Mouse (Mus musculus) intestine, embryonic 14.5 days (tissue): ENCODE results near the gene Gm4201. TPM values are rescaled to one million over a fixed set of nuclear protein-coding genes. Genes with fewer than 3 reads are reported as not detected.
"Not testable (repeated sequence)": the region's sequence is repeated elsewhere in the genome, so short reads cannot be mapped to it uniquely, and the experiment has no call there.

Experiments used
- ATAC-seq: fragments of 200-750 bp; cut with Nextera tagmentation; replicated peaks from 2 replicates; pipeline ENCODE4 v1.8.0; 2017; ENCODE audit warnings: low read depth, moderate number of reproducible peaks, moderate TSS enrichment, moderate library complexity; ENCODE audit not compliant: low FRiP score, low TSS enrichment
- DNase-seq: peaks from one replicate; pipeline ENCODE4 v3.0.0-alpha.2; 2018; ENCODE audit warnings: low spot score
- H3K27ac ChIP-seq: fragments of 300-500 bp; sonication (generic); 2 replicates; pipeline ENCODE4 v1.5.1; 2014; ENCODE audit warnings: low read depth, mild to moderate bottlenecking, control low read depth
- H3K27me3 ChIP-seq: fragments of 300-500 bp; sonication (generic); replicated peaks from 2 replicates; pipeline ENCODE4 v1.6.1; 2014; ENCODE audit warnings: low read length, control low read depth; ENCODE audit not compliant: control insufficient read depth, insufficient read depth
- H3K36me3 ChIP-seq: fragments of 300-500 bp; sonication (generic); 2 replicates; pipeline ENCODE4 v1.6.1; 2014; ENCODE audit warnings: low read length, control low read depth; ENCODE audit not compliant: control insufficient read depth, insufficient read depth
- H3K4me1 ChIP-seq: fragments of 300-500 bp; sonication (generic); replicated peaks from 2 replicates; pipeline ENCODE4 v1.6.1; 2014; ENCODE audit warnings: low read length, control low read depth, mixed read lengths; ENCODE audit not compliant: control insufficient read depth, insufficient read depth
- H3K4me2 ChIP-seq: fragments of 300-500 bp; sonication (generic); 2 replicates; pipeline ENCODE4 v1.6.1; 2014; ENCODE audit warnings: low read length
- H3K4me3 ChIP-seq: fragments of 300-500 bp; sonication (generic); 2 replicates; pipeline ENCODE4 v1.5.1; 2014; ENCODE audit warnings: low read depth, low read length, control low read depth, mixed read lengths
- H3K9ac ChIP-seq: fragments of 300-500 bp; sonication (generic); 2 replicates; pipeline ENCODE4 v1.6.1; 2014; ENCODE audit warnings: mild to moderate bottlenecking, low read length
- H3K9me3 ChIP-seq: fragments of 300-500 bp; sonication (generic); 2 replicates; pipeline ENCODE4 v1.6.1; 2016; ENCODE audit warnings: low read length, control low read depth; ENCODE audit not compliant: control insufficient read depth
- WGBS: fragments of 180-500 bp; shearing (Covaris S2); extraction: QIAGEN DNeasy Blood & Tissue Kit; methylation state at CpG from one replicate; pipeline ENCODE4 v1.1.7; 2014; 5-methylcytosine and 5-hydroxymethylcytosine counted together
- polyA plus RNA-seq: library from polyadenylated mRNA; unstranded; fragments of >200 nt; fragmentation: Nextera tagmentation; extraction: Ambion mirVana; gene quantifications from 2 replicates; pipeline ENCODE4 v1.2.1, GENCODE M21; 2014

Gm4201 gene
- not detected in 2 replicates for polyA plus RNA-seq

- not testable (repeated sequence) for H3K27me3 ChIP-seq, H3K9me3 ChIP-seq, H3K9ac ChIP-seq, H3K27ac ChIP-seq, H3K4me2 ChIP-seq, H3K4me3 ChIP-seq, H3K36me3 ChIP-seq, H3K4me1 ChIP-seq, ATAC-seq, DNase-seq
- no CpG with 5 or more reads among the region's 3 CpGs for WGBS
Measured at GRCm38 (mm10) chr7:22565243-22565642, at the start of gene Gm4201. TSS of gene Gm4201 (minus strand) at chr7:22565343.

GRCm38 (mm10) chr7:22588027-22588426 is 22.9 kb upstream of the Gm4201 start, which contains the start of gene Gm4565:
TSS of gene Gm4565 (minus strand) at chr7:22588127.
- H3K27ac ChIP-seq, H3K27me3 ChIP-seq, H3K4me3 ChIP-seq, H3K4me1 ChIP-seq, H3K9me3 ChIP-seq, ATAC-seq, DNase-seq, H3K36me3 ChIP-seq, H3K4me2 ChIP-seq, H3K9ac ChIP-seq: not testable (repeated sequence)
- 74% methylated on average over 2 of the region's 4 CpGs for WGBS

- H3K4me1 ChIP-seq, H3K4me3 ChIP-seq, H3K27me3 ChIP-seq, DNase-seq, H3K4me2 ChIP-seq, ATAC-seq, H3K36me3 ChIP-seq, H3K27ac ChIP-seq, H3K9ac ChIP-seq, H3K9me3 ChIP-seq: not testable (repeated sequence)
- no CpG with 5 or more reads among the region's 1 CpGs for WGBS
Measured at GRCm38 (mm10) chr7:22534787-22535186, 30.4 kb downstream of the Gm4201 start, which contains the start of gene Gm8677. TSS of gene Gm8677 (minus strand) at chr7:22534887.

GRCm38 (mm10) chr7:22522667-22523066 is 42.5 kb downstream of the Gm4201 start, which contains the start of gene Vmn1r152:
TSS of gene Vmn1r152 (plus strand) at chr7:22522967.
- H3K4me1 ChIP-seq, ATAC-seq, H3K27me3 ChIP-seq, H3K9ac ChIP-seq, H3K36me3 ChIP-seq, H3K27ac ChIP-seq, H3K4me3 ChIP-seq, H3K4me2 ChIP-seq, DNase-seq, H3K9me3 ChIP-seq: not testable (repeated sequence)
- WGBS, result no CpG with 5 or more reads among the region's 3 CpGs

Other genes with a start within 250 kb of the Gm4201 start
- gene Gm4187, start 235.6 kb downstream of the Gm4201 start, polyA plus RNA-seq, result not detected in 2 replicates
- not detected in 2 replicates for gene Gm8660, start 194.3 kb downstream of the Gm4201 start, polyA plus RNA-seq
- gene Vmn1r148, start 151.8 kb downstream of the Gm4201 start, polyA plus RNA-seq, result not detected in 2 replicates
- gene Vmn1r149, start 127.1 kb downstream of the Gm4201 start, polyA plus RNA-seq, result not detected in 2 replicates
- gene Gm10665, start 101.3 kb downstream of the Gm4201 start, polyA plus RNA-seq, result not detected in 2 replicates
- gene Vmn1r151, start 65.7 kb downstream of the Gm4201 start, polyA plus RNA-seq, result not detected in 2 replicates
- gene Vmn1r152, start 42.4 kb downstream of the Gm4201 start, polyA plus RNA-seq, result not detected in 2 replicates
- not detected in 2 replicates for gene Gm8677, start 30.5 kb downstream of the Gm4201 start, polyA plus RNA-seq
- not detected in 2 replicates for gene Gm4565, start 22.8 kb upstream of the Gm4201 start, polyA plus RNA-seq
- not detected in 2 replicates for gene Vmn1r155, start 92.7 kb upstream of the Gm4201 start, polyA plus RNA-seq
- gene Gm8693, start 127.0 kb upstream of the Gm4201 start, polyA plus RNA-seq, result not detected in 2 replicates
- not detected in 2 replicates for gene Gm4567, start 154.4 kb upstream of the Gm4201 start, polyA plus RNA-seq
- gene Vmn1r157, start 196.4 kb upstream of the Gm4201 start, polyA plus RNA-seq, result not detected in 2 replicates
- not detected in 2 replicates for gene Vmn1r158, start 225.4 kb upstream of the Gm4201 start, polyA plus RNA-seq